Mouse (Mus musculus) stomach, adult 2 months (tissue): ENCODE results near the gene Slc37a2. TPM values are rescaled to one million over a fixed set of nuclear protein-coding genes. Genes with fewer than 3 reads are reported as not detected.

Experiments
- polyA plus RNA-seq: library from polyadenylated mRNA; depleted of rRNA; stranded (reverse); fragments of >200 nt; gene quantifications from 2 replicates; pipeline ENCODE4 v1.2.3, GENCODE M21; 2012; rRNA removed

The Slc37a2 gene
- polyA plus RNA-seq: 0.88 and 1.4 TPM in 2 replicates

GRCm38 (mm10) chr9:37255149-37255888, at the start of gene Slc37a2:
Gene Slc37a2, minus strand, starts transcription at chr9:37255738.

GRCm38 (mm10) chr9:37207929-37208411, 47.6 kb downstream of the Slc37a2 start, which contains the start of gene Tmem218:
Gene Tmem218, plus strand, starts transcription at chr9:37208223.

Other genes starting within 250 kb of the Slc37a2 start
- gene Pknox2, start 108.3 kb downstream of the Slc37a2 start, polyA plus RNA-seq: 2.3 and 3.7 TPM in 2 replicates
- gene Tmem218, start 47.5 kb downstream of the Slc37a2 start, polyA plus RNA-seq: 0.79 and 0.84 TPM in 2 replicates
- gene Ccdc15, start 92.7 kb upstream of the Slc37a2 start, polyA plus RNA-seq: 0.43 and 0.65 TPM in 2 replicates
- gene Hepacam, start 111.6 kb upstream of the Slc37a2 start, polyA plus RNA-seq: 0.17 and 0.24 TPM in 2 replicates
- gene Robo4, start 146.2 kb upstream of the Slc37a2 start, polyA plus RNA-seq: 9.1 TPM in 2 replicates
- 0.36 and 0.38 TPM in 2 replicates for gene Robo3, start 177.5 kb upstream of the Slc37a2 start, polyA plus RNA-seq
- 4.1 and 4.9 TPM in 2 replicates for gene Msantd2, start 233.6 kb upstream of the Slc37a2 start, polyA plus RNA-seq